Mouse (Mus musculus) MEL (cell line): Measurements from ENCODE around the gene Snx7.

Experiments used
- BHLHE40 ChIP-seq: IDR thresholded peaks from 2 replicates; pipeline ENCODE4 v1.6.1; 2012; ENCODE audit warnings: low read depth, mild to moderate bottlenecking, inconsistent platforms, low read length, improper control_type of control experiment, borderline replicate concordance
- CTCF ChIP-seq, 3 experiments: IDR thresholded peaks in 2 of 3; conservative IDR thresholded peaks in 1 of 3; 2 replicates each; pipeline ENCODE4 v1.5.1; 2011 to 2012; ENCODE audit warnings: low read length in 3 of 3, low read depth in 2 of 3, mild to moderate bottlenecking in 2 of 3, improper control_type of control experiment in 1 of 3, inconsistent platforms in 1 of 3, mixed read lengths in 1 of 3, moderate library complexity in 1 of 3; ENCODE audit not compliant: control insufficient read depth in 1 of 3, insufficient read depth in 1 of 3, poor library complexity in 1 of 3, severe bottlenecking in 1 of 3
- E2F4 ChIP-seq: IDR thresholded peaks from 2 replicates; pipeline ENCODE4 v1.6.1; 2011; ENCODE audit warnings: low read depth, low read length, improper control_type of control experiment, borderline replicate concordance
- ELF1 ChIP-seq: IDR thresholded peaks from 2 replicates; pipeline ENCODE4 v1.6.1; 2014; ENCODE audit warnings: low read depth, mild to moderate bottlenecking, inconsistent platforms, low read length, improper control_type of control experiment, moderate library complexity
- EP300 ChIP-seq, 2 experiments: IDR thresholded peaks; 2 replicates each; pipeline ENCODE4 v1.6.1; 2011; ENCODE audit warnings: improper control_type of control experiment in 2 of 2, low read length in 2 of 2, low read depth in 1 of 2, mild to moderate bottlenecking in 1 of 2
- MAFK ChIP-seq: IDR thresholded peaks from 2 replicates; pipeline ENCODE4 v1.6.1; 2011; ENCODE audit warnings: low read depth, mild to moderate bottlenecking, low read length, improper control_type of control experiment, borderline replicate concordance
- MYB ChIP-seq: IDR thresholded peaks from 2 replicates; pipeline ENCODE4 v1.6.1; 2011; ENCODE audit warnings: mild to moderate bottlenecking, low read depth, low read length, improper control_type of control experiment
- NELFE ChIP-seq: IDR thresholded peaks from 2 replicates; pipeline ENCODE4 v1.6.1; 2011; ENCODE audit warnings: low read depth, low read length, improper control_type of control experiment
- NRF1 ChIP-seq: IDR thresholded peaks from 2 replicates; pipeline ENCODE4 v1.6.1; 2014; ENCODE audit warnings: low read depth, mild to moderate bottlenecking, inconsistent platforms, low read length, improper control_type of control experiment, moderate library complexity; ENCODE audit not compliant: poor library complexity, insufficient read depth, severe bottlenecking
- POLR2A ChIP-seq, 2 experiments: IDR thresholded peaks; 2 replicates each; pipeline ENCODE4 v1.6.1; 2011 to 2012; ENCODE audit warnings: low read length in 2 of 2, mild to moderate bottlenecking in 2 of 2, control low read depth in 1 of 2, improper control_type of control experiment in 1 of 2, low read depth in 1 of 2, moderate library complexity in 1 of 2; ENCODE audit not compliant: control insufficient read depth in 1 of 2, insufficient read depth in 1 of 2, poor library complexity in 1 of 2
- POLR2AphosphoS5 ChIP-seq: IDR thresholded peaks from 2 replicates; pipeline ENCODE4 v1.6.1; 2012; ENCODE audit warnings: low read depth, borderline replicate concordance, mild to moderate bottlenecking, inconsistent platforms, low read length, moderate library complexity, mixed read lengths
- RCOR1 ChIP-seq: IDR thresholded peaks from 2 replicates; pipeline ENCODE4 v1.6.1; 2012; ENCODE audit warnings: low read depth, mild to moderate bottlenecking, inconsistent platforms, low read length, improper control_type of control experiment

DNA sequence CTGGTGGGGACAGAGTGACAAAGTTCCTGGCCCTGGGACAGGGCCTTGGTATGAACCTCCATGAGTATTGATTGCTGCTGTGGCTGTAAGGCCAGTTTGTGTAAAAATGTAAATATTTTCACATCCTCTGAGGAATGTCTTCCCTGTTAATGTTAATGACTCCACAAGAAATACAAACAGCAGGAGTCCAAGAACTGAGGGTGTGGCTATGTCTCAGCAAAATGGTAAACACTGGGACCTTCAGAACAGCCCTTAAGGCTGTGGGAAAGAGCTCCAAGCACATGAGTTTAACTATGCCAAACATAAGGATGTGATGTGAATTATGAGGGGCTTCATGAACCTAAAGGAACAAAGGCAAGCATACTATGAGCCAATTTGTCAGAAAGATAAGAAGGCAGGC lies 74.2 kb downstream of the Snx7 start:
- TF ChIP-seq BHLHE40, result no peak
- no peak for TF ChIP-seq CTCF (IDR thresholded peaks at IDR 0.05 in 2 of 3, conservative IDR thresholded peaks at IDR 0.05 in 1 of 3; ENCODE audit: control insufficient read depth in 1 of 3, insufficient read depth in 1 of 3, low read depth in 2 of 3, low read length in 3 of 3, poor library complexity in 1 of 3, severe bottlenecking in 1 of 3)
- no peak for TF ChIP-seq MAFK
- no peak for TF ChIP-seq POLR2A (IDR thresholded peaks at IDR 0.05; ENCODE audit: control insufficient read depth in 1 of 2, insufficient read depth in 1 of 2, low read depth in 1 of 2, low read length in 2 of 2, poor library complexity in 1 of 2)
- no peak for TF ChIP-seq POLR2AphosphoS5
- no peak for TF ChIP-seq NELFE
- TF ChIP-seq E2F4, result no peak
- no peak for TF ChIP-seq RCOR1
- no peak for TF ChIP-seq NRF1
- no peak for TF ChIP-seq MYB
- no peak for TF ChIP-seq ELF1
- TF ChIP-seq EP300 (IDR thresholded peaks at IDR 0.05; ENCODE audit: low read depth in 1 of 2, low read length in 2 of 2), result no peak
